Mouse (Mus musculus): ENCODE results near the gene Ahcyl2.

The Ahcyl2 gene

DNA sequence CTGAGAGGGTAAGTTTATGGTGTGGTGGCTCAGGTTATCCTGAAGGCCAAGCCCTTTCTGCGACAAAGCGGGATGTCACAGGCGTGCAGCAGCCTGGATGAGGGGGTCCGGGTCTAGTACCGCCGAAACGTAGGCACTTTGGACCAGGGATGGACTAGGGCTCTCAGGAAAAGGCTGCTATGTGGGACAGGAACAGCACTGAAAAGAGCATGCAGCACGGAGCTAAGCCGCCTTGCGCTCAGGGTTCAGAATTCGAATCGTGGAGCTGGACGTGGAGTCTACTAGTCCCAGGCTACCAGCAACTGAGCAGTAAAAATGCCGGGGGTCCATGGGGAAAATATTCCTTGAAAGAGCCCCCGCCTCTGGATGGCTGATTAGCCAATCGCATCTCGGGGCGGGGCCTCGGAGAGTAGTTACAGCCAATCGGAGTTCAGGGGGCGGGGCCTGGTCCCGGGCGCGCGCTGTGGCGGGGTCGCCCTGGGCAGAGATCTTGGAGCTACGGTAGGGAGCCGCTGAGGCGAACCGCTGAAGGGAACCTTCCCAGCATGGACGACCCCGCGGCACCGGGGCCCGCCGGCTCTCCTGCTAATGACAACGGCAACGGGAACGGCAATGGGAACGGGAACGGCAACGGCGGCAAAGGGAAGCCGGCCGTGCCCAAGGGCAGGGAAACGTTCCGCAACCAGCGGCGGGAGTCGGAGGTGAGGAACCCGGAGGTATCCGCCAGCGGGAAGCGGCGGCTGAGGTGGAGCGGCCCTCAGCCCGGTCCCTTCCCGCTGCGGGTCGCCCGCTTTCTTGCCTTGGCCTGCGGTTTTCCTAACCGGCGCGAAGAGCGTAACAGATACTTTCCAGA is 148.9 kb downstream of the Ahcyl2 start, which contains the start of gene Strip2:
Gene Strip2, plus strand, starts transcription at position 483 of the 853 bp plus-strand sequence.
- peak; percentile 91 for DNase-seq

DNA sequence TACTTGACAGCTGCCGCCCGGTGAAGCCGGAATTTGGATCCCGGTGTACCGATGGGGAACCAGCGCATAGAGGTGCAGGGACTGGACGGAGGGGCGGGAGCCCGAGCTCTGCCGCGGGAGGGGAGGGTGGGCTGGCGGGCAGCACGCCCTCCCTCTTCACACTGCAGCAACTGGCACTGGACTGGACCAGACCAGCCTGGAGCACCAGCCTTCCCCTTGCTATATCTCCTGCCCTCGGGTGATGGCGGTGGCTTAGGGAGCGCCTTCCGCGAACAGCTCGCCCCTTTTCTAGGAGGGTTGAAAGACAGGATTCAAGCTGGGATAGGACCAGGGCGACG is 149.5 kb downstream of the Ahcyl2 start:
- no peak for DNase-seq

DNA sequence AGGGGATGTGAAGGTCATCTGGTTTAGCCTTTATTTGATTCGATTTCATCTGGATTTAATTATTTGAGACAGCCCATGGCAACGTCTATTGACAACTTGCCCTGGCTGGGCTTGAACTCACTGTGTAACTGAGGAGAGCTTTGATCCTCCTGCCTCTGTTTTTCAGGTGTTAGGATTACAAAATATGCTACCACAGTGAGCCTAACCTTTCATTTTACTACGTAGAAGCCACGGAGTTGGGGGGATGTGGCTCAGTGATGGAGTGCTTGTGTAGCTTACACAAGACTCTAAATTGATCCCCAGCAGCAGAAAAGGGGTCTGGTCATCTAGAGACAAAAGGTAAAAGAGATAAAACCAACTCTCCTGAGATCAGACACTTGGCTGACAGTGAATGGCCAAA is 150.1 kb downstream of the Ahcyl2 start:
- DNase-seq = no peak

GRCm38 (mm10) chr6:29923501-29923900 is 155.7 kb downstream of the Ahcyl2 start:
- no peak for DNase-seq

GRCm38 (mm10) chr6:29925594-29926219 is 157.9 kb downstream of the Ahcyl2 start:
- no peak for DNase-seq

- DNase-seq = no peak
Observed at GRCm38 (mm10) chr6:29930087-29930486, 162.3 kb downstream of the Ahcyl2 start.

DNA sequence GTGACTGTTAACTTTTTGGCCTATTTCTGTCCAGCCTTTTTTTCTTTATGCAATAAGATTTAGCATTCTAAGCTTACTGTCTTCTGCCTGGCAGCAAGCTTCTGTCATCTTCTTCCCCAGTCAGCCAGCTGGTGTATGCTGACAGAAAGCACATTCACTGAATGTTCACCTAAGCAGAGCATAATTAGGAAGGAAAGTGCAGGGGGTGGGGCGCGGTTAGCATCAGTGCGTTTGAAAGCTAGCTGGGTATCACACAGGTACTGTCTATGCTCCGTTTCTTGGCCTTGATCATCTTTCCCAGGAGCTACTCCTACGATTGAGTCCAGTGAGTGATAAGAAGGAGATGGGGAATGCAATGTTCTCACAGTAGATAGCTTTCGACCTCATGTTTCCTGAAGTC is 162.9 kb downstream of the Ahcyl2 start:
- DNase-seq = peak; percentile 19

DNA sequence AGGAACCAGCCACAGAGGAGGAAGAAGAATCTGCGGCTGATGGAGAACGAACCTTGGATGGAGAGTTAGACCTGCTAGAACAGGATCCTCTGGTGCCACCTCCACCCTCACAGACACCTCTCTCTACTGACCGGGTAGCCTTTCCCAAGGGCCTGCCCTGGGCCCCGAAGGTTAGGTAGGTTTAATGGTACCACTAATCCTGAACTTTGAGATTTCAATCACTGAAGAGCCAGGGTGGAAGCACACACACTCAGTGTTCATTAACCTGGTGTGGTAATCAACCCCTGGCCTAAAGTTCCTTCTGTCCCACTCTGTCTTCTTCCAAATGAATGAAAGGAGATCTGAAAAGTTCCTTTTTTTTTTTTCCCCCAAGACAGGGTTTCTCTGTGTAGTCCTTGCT is 163.4 kb downstream of the Ahcyl2 start:
- no peak for DNase-seq

DNA sequence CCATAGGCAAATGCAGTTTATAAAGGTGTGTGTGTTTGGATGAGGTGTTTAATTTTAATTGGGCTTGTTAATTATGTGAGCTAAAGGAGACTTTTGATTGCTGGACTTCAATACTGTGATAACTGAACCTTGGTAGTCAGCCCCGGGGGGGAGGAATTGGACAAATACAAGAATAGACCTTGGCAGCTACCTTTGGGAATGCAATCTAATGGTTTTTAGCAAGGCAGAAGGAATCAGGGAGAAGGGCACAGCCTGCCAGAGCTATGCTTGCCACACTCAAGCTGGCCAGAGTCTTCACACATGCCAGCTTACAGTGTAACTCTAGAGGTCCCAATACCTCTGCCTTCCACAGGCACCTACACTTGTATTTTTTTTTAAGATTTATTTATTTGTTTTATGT is 167.9 kb downstream of the Ahcyl2 start:
- no peak for DNase-seq

GRCm38 (mm10) chr6:29940428-29940827 is 172.6 kb downstream of the Ahcyl2 start:
- no peak for DNase-seq

DNA sequence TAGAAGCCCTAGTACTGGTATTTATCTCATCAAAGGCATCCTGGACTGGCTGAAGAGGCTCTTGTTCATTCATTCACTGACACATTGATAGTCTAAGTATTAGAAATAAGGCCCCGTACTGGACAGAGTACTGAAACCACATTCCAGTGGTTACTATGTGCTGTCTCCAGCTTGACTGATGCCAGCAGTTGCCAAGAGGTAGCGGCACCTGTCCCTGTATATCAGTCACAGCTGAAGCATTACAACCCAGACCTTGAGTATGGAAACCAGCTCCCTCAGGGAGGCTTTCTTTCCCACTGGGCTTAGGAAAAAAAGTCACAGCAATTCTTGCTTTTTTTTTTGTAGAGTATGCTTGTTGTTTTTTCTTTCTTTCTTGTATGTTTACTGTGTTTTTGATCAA is 173.2 kb downstream of the Ahcyl2 start:
- DNase-seq = no peak

DNA sequence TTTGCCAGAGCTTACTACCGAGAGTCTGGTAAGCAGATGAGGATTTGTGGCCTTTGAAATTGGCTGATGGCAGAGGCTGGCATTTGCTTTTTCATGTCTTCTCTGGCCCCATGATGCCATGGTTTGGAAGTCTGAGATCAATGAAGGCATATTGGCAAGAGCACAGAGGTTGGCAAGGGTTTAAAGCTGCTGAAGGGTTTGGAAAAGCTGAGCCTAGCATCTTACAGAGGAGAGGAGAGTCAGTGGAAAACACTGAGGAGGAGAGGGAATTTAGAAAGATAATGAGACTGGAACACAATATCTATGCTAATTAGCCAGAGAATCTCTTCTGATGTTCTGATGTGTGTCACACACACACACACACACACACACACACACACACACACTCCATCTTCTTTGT is 176.7 kb downstream of the Ahcyl2 start:
- no peak for DNase-seq

- no peak for DNase-seq
Observed at GRCm38 (mm10) chr6:29946568-29946967, 178.8 kb downstream of the Ahcyl2 start.

GRCm38 (mm10) chr6:29947823-29948222 is 180.0 kb downstream of the Ahcyl2 start:
- no peak for DNase-seq

DNA sequence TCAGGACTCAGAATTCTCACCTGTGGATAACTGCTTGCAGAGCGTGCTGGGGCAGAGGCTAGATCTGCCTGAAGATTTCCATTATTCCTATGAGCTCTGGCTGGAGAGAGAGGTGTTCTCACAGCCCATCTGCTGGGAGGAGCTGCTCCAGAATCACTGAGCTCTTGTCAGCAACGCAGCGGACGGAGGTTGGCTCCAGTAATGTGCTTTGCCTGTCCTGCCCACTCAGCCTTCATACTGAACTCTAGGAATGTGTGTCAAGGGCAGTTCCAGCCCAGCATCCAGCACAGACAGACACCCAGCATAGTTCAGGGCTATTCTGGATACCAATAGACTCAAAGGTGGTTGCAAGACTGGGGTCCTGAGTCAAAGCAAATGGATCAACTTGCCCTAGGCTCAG is 188.9 kb downstream of the Ahcyl2 start:
- no peak for DNase-seq

DNA sequence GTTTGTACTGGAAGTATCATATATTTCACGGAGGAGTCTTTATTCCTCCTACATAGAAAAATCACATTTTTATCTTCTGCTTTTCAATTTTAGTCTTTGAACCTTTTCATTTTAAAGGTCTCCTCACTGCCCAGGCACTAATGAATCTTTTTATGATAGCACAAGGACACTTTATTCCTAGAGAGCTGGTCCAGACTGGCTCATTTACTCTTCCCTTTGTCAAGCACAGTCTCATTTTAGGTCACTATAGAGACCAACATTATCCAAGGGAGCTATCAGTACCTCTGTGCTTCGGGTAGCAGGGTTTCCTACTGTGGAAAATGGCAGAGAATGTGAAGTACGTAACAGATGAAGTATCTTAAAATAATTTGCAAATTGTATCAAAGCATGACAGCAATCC is 190.9 kb downstream of the Ahcyl2 start:
- DNase-seq = no peak

- DNase-seq = peak; percentile 19
Observed at GRCm38 (mm10) chr6:29961081-29961480, 193.3 kb downstream of the Ahcyl2 start.

Data from right cerebral cortex, postnatal 25 days (tissue).